Mouse (Mus musculus): ENCODE measurements around the gene Mtr.

GRCm38 (mm10) chr13:12297777-12298176 lies 39.9 kb upstream of the Mtr start:
- TF ChIP-seq CTCF (IDR thresholded peaks at IDR 0.05; ENCODE audit: low read depth) (no peak), EP300 (IDR thresholded peaks at IDR 0.05; ENCODE audit: low read depth) (no peak)
